Mouse (Mus musculus) v-Abl transformed pro-B cells (cell line): ENCODE measurements at regions not wholly inside any gene's neighbourhood (a gene's known extent, or its start where the extent isn't known, plus 50 kb on each side); places are given as distances from the start of the nearest gene placed in this dataset.

ENCODE experiments used
- in situ Hi-C, 2 experiments: fragments of 400-800 bp; cut with MboI; formaldehyde crosslinking; loops; one replicate each; pipeline ENCODE4 v1.15.1; 2025; ENCODE audit not compliant: unreplicated experiment in 2 of 2

GRCm38 (mm10) chr7:36097054-36097453, 294.3 kb upstream of the Zfp507 start:
- in situ Hi-C loops: no loop called here

DNA sequence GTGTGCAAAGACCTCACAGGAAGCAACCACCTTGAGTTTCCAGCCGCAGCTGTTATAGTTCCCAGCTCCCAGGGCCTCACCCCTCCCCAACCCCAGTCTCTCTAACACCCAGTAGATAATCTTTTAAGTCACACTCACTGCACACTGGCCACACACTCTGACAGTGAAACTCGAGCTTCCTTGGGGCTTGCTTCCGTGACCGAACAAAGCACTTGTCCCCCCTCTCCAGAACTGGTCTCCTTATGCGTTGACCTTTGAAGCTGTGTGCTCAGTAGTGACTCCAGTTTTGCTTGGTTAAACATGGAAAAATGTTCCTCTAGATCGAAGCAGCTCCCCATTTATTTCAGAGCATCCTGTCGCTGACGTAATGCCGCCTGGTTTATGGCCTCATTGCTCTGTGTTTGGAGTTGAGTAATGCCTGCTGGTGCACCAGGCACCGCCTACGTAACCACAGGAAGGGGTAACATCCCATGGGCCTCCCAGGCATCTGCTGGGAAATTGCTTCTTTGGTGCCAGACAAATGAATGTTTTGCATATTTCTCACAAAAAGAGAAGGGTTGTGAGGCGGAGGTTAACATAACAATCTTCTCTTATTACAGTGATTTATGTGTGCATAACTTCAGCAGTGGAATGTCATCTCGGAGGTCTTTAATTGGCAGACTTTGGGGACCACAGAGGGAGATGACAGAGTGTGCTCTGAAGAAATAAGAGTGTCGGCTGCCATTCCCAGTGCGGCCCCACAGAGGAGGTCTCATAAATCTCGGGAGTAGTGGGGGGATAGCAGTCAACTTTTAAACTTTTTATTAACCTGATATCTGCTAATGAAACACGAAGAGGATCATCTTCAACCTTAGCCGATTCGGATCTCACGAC, 292.7 kb upstream of the Zfp507 start:
- in situ Hi-C loops: no loop called here

DNA sequence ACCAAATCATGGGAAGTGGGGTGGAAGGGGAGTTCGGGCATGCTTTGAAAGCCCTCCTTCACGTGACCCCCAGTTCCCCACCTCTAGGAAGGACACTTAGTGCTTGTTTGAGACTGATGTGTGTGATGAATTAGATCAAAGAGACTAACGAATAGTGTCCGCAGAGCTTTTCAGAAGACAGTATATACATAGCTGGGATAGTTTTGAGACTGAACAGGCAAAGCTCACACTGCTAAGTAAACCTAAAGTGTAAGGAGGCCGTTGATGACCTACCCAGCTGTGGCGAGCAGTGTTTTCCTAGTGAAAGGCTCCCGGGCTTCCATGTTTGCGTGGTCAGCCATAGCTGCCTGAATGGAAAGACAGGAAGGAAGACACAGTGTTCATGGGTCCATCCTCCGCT, 288.3 kb upstream of the Zfp507 start:
- in situ Hi-C loops: no loop called here

GRCm38 (mm10) chr7:36090291-36091123, 287.7 kb upstream of the Zfp507 start:
- in situ Hi-C loops: no loop called here

DNA sequence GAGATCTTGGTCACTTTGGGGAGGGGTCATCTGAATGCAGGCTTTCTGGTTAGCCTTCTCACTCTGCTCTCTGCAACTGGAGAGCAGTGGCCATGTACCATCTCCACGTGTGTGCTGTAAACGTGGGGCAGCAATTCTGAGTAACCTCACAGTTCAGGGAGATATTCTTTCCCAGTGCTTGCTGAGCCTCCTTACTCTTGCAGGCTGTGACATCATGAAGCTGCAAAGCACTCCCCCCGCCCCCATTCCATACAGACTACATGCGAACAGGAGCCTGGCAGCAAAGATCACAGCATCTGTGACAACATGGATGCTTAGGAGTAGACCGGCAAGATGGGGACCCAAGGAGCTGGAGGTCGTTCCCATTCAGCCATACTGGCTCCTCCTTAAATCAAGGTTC, 284.8 kb upstream of the Zfp507 start:
- in situ Hi-C loops: no loop called here

DNA sequence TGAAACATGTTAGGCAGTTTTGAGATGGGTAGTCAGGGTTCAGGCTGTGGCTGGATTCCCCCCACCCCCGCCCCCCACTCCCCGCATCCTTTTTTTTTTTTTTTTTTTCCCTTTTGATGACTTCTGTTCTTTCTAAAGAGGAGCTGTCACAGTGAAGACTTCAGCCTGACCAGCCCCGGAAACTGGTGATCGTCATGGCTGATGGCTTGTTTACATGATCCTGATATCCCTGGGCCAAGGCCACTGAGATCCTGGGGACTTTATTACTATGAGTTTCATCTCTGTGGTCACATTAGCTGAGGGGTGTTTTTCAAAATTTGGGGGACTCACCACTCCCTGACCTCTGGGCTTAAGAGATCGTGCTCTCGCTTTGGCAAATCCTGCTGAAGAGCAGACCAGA, 275.9 kb upstream of the Zfp507 start:
- in situ Hi-C loops: no loop called here

DNA sequence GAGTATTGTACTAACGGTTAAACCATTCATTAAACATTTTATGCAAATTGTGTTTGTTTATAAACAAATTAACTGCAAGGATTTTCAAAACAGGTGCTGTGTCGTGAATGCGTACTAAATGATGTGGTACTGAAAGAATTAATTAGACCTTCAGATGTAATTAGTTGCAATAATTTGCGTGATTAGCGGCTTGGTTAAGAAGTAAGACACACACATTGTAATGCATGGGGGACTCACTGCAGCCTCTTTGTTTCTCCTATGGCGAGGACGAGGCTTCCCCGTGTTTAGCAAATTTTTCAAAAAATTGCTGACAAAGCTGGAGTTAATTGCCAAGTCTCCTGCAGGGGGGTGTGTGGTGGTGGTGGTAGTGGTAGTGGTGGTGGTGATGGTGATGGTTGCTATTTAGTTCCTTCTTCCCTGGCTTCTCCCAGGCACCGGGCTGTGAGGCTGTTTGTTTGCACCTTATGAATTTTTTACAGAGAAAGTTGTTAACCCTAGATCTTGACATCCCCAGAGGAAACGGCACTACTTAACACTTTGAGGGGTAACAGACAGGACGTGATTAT, 275.4 kb upstream of the Zfp507 start:
- in situ Hi-C loops: no loop called here

DNA sequence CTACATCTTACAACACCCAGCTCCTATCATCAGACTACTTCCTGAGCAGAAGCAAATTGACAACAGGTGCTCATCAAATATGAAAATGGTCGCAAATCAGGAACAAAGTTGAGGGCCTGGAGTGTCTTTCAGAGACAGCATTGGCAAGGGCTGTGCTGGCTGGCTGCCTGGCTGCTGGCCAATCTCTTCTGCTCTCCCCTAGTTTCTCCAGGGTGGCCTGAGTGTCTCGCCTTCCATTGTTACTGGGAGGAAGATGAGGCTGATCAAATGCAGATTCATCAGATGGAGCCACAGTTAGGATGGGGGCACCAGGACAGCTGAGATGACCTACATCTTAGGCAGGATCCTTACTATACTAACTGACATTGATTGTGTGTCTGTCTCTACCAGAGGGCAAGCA, 274.5 kb upstream of the Zfp507 start:
- in situ Hi-C loops: no loop called here

GRCm38 (mm10) chr7:36076021-36076441, 273.2 kb upstream of the Zfp507 start:
- in situ Hi-C loops: no loop called here

GRCm38 (mm10) chr7:36071774-36072173, 269.0 kb upstream of the Zfp507 start:
- in situ Hi-C loops: no loop called here

GRCm38 (mm10) chr7:36066725-36067124, 263.9 kb upstream of the Zfp507 start:
- in situ Hi-C loops: no loop called here

- in situ Hi-C loops: no loop called here
Measured at GRCm38 (mm10) chr7:36061679-36062078, 258.9 kb upstream of the Zfp507 start.

GRCm38 (mm10) chr7:36060426-36060825, 257.6 kb upstream of the Zfp507 start:
- in situ Hi-C loops: no loop called here

- in situ Hi-C loops: no loop called here
Measured at GRCm38 (mm10) chr7:36046053-36046452, 243.2 kb upstream of the Zfp507 start.

DNA sequence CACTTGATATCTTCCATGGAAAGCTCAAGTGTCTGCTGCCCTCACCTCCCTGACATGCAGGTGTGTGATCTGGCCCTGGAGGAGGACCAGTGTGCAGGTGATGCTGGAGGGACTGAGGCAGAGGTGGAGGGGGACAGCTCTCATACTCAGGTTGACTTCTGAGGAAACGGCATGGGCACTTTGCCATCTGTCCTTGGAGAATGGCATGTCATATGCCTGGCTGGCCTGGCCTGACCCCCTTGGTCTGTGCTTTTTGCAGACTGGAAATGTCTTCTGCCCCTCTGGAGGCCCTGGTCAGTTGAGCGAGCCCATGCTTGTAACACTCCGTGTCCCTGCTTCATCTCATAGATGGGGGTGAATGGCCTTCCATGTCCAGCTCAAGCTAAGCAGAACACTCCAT, 229.1 kb upstream of the Zfp507 start:
- in situ Hi-C loops: no loop called here

DNA sequence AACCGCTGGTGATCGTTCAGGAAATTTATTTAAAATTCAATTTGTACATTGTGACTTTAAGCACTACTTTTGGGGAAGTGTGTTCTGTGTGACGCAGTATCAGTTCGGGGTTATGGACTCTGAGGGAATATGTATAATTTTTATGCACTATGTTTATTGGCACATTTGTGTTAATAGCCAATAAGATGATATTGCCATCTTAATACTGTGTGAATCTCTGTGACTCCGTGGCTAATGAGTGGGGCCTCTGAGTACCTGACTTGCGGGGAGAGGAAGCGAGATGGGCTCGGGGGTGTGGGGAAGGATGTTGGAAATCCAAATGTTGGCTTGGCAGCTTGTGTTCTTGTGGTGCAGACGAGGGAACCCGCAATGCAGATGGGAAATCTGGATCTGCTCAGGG, 220.2 kb upstream of the Zfp507 start:
- in situ Hi-C loops: no loop called here

- in situ Hi-C loops: no loop called here
Measured at GRCm38 (mm10) chr7:36022489-36022888, 219.7 kb upstream of the Zfp507 start.

DNA sequence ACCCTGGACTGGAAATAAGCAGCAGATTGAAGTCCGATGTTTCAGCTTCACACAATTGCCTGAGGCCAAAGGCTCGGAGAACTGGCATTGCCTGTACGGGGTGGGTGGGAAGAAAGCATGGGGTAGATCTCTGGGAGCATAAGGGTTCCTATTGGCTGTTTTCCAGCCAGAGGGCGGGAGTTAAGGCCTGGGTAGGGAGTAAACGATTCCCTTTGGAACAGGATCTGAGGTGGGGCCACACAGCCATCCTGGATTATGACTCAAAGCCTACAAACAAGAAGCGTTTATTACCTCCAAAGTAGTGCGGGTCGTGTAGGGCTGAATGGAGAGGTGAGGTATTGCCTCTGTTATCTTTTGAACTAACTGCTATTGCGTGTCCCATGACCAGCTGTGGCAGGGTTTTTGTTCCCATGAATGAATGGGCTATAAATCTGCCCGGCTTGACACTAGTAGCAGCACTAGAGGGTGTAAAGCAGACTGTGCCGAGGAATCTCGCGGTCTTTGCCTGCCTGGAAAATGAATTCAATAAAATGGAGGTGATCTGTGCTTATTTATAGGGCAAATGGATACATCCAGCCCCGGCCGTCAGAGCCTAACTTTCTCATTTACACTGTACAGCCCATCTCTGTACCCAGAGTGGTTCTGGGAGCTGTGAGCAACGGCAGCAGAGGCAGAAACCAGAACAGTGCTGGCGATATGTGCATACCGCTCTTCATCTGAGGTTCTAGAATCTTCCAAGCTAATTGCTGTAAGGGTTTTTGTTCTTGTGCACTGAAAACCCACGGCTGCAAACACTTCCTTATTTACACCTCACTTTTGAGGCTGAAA, 214.3 kb upstream of the Zfp507 start:
- in situ Hi-C loops: no loop called here

GRCm38 (mm10) chr7:35996609-35997008, 193.8 kb upstream of the Zfp507 start:
- in situ Hi-C loops: no loop called here

GRCm38 (mm10) chr7:35992511-35992910, 189.7 kb upstream of the Zfp507 start:
- in situ Hi-C loops: no loop called here

DNA sequence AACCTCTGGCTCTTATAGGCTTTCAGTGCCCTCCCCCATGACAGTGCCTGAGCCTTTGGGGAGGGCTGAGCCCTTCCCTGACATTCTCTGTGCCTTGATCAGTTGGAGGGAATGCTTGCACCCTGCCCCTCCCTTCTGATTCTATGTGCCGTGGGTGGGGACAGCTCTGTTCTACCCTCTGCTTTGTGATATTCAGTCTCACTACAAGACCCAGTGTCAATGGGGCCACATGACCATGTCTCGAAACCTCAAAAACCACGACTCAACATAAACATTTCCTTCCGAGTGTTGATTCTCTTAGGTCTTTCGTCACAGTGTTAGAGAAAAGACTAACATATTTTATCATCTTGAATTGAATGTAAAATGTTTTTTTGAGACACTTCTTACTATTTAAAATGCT, 188.3 kb upstream of the Zfp507 start:
- in situ Hi-C loops: no loop called here
